8 mouse cellular contexts compared by ENCODE assay signal in the genomic region with DNA sequence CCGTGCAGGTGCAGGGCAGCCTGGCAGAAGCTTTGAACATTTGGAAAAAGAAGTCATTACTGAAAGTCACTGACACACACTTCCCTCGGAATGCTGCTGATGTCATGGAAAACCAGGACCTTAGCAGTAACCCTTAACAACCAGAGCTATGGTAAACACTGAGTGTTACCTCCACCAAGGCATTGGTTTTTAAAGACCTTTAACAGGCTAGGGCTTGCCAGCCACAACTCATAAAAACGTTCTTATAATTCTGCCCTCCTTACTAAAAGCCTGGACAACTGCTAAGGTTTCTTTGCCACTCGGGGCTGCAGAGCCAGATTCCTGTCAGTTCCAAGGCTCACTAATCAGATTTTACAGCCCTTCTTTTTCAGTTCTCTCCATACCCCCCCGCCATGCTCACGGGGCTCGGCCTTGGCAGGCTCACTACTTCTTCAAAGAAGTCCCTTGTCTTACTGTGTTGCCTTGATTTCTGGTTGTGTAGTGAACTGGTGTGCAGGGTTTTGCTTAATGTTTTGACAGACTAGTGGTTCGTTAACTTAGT.
DNase-seq lines count a peak whose midpoint lies in the region; ATAC-seq and TF ChIP-seq lines count a peak whose summit lies in the region.

No protein-coding gene starts in this region.

- peaks cover 23% of the 10 kb centered on the region for H3K4me1 ChIP-seq in hindbrain, embryonic 12.5 days
- peaks cover 5% of the 10 kb centered on the region for H3K4me1 ChIP-seq in olfactory bulb, adult 2 months (ENCODE audit: control insufficient read depth, insufficient read depth, low read length)
- peaks cover 5% of the 10 kb centered on the region for H3K4me1 ChIP-seq in liver, embryonic 11.5 days (replicated peaks; ENCODE audit: control insufficient read depth, insufficient read depth, low read length)

- no peaks in the 10 kb centered on the region for H3K27me3 ChIP-seq in hindbrain, embryonic 12.5 days
- H3K27me3 ChIP-seq in liver, embryonic 11.5 days (replicated peaks; ENCODE audit: control insufficient read depth, insufficient read depth, low read length), result no peaks in the 10 kb centered on the region

- ATAC-seq in hindbrain, embryonic 12.5 days (ENCODE audit: low FRiP score), result no peak
- ATAC-seq in liver, embryonic 11.5 days (replicated peaks; ENCODE audit: low FRiP score), result no peak

- H3K4me2 ChIP-seq in hindbrain, embryonic 12.5 days (replicated peaks), result no peak overlapping the region
- H3K4me2 ChIP-seq in liver, embryonic 11.5 days, result no peak overlapping the region

- no peak for TF ChIP-seq CTCF in layer of hippocampus, adult 2 months (conservative IDR thresholded peaks at IDR 0.05)
- no peak for TF ChIP-seq CTCF in olfactory bulb, adult 2 months (IDR thresholded peaks at IDR 0.05; ENCODE audit: insufficient read depth, low read depth, low read length)

- 47% methylated on average over 8 of the region's 8 CpGs for WGBS in hindbrain, embryonic 12.5 days
- WGBS in olfactory bulb, adult 2 months, result 34% methylated on average over 8 of the region's 8 CpGs
- 61% methylated on average over 8 of the region's 8 CpGs for WGBS in liver, embryonic 11.5 days

- H3K27ac ChIP-seq in layer of hippocampus, adult 2 months, result peak overlapping the region; percentile 80
- H3K27ac ChIP-seq in hindbrain, embryonic 12.5 days, result 0 out of 2 replicates have a peak overlapping the region, but pooled peaks have one; percentile 36
- peak overlapping the region; percentile 24; the same call in 1 of the 2 replicates for H3K27ac ChIP-seq in olfactory bulb, adult 2 months (ENCODE audit: insufficient read depth, low read depth, low read length)
- H3K27ac ChIP-seq in liver, embryonic 11.5 days (ENCODE audit: low read depth, low read length), result no peak overlapping the region

- no peak overlapping the region for H3K9ac ChIP-seq in hindbrain, embryonic 12.5 days
- H3K9ac ChIP-seq in liver, embryonic 11.5 days (ENCODE audit: low read depth, low read length), result no peak overlapping the region

- DNase-seq in layer of hippocampus, adult 2 months (ENCODE audit: low spot score in 2 of 2), result peak in 1 of 2 experiments; percentile 45
- DNase-seq in layer of hippocampus, postnatal 25 days (ENCODE audit: extremely low spot score in 1 of 2, low spot score in 1 of 2), result no peak
- DNase-seq in embryo, embryonic 10.5 days (ENCODE audit: low spot score), result peak; percentile 72
- peak; percentile 12 to 32 for DNase-seq in layer of hippocampus, postnatal 36 days
- DNase-seq in right cerebral cortex, adult 18-20 months, result no peak
- DNase-seq in liver, embryonic 11.5 days (ENCODE audit: low spot score), result no peak

- no peaks in the 10 kb centered on the region for H3K9me3 ChIP-seq in hindbrain, embryonic 12.5 days (replicated peaks)
- H3K9me3 ChIP-seq in liver, embryonic 11.5 days (ENCODE audit: control insufficient read depth, low read length), result no peaks in the 10 kb centered on the region

- no peak overlapping the region for H3K4me3 ChIP-seq in layer of hippocampus, adult 2 months
- H3K4me3 ChIP-seq in hindbrain, embryonic 12.5 days, result no peak overlapping the region
- no peak overlapping the region for H3K4me3 ChIP-seq in olfactory bulb, adult 2 months (ENCODE audit: insufficient read depth, low read depth, low read length)
- no peak overlapping the region for H3K4me3 ChIP-seq in liver, embryonic 11.5 days (ENCODE audit: low read depth, low read length)

- TF ChIP-seq POLR2A in olfactory bulb, adult 2 months (IDR thresholded peaks at IDR 0.05; ENCODE audit: insufficient read depth, low read depth, low read length), result no peak

- H3K36me3 ChIP-seq in hindbrain, embryonic 12.5 days, result no peaks in the 10 kb centered on the region
- no peaks in the 10 kb centered on the region for H3K36me3 ChIP-seq in liver, embryonic 11.5 days (ENCODE audit: control insufficient read depth, insufficient read depth, low read length)

Comparison
In these comparisons a context has a peak if more than half of its experiments do, and no peak if none do; other contexts are left out.
1. DNase-seq: peak in embryo, embryonic 10.5 days (single experiment) and layer of hippocampus, postnatal 36 days (2 of 2); none in layer of hippocampus, postnatal 25 days (0 of 2), right cerebral cortex, adult 18-20 months (single experiment) and liver, embryonic 11.5 days (single experiment).